Mouse (Mus musculus) bone marrow, adult 2 months (tissue): ENCODE measurements around the gene Krt6a.

Experiments
- CTCF ChIP-seq: fragments of 200-500 bp; IDR thresholded peaks from 2 replicates; pipeline ENCODE4 v1.5.1; 2011; ENCODE audit warnings: low read length, control low read depth; ENCODE audit not compliant: control insufficient read depth, insufficient read depth
- POLR2A ChIP-seq: fragments of 200-500 bp; IDR thresholded peaks from 2 replicates; pipeline ENCODE4 v1.6.1; 2011; ENCODE audit warnings: low read depth, mild to moderate bottlenecking, control low read depth, low read length, borderline replicate concordance; ENCODE audit not compliant: control insufficient read depth

- TF ChIP-seq CTCF (no peak), POLR2A (no peak)
Measured at GRCm38 (mm10) chr15:101715831-101716230, 21.7 kb upstream of the Krt6a start.
